Mouse (Mus musculus): Measurements from ENCODE around the gene CK137956.

The CK137956 gene

DNA sequence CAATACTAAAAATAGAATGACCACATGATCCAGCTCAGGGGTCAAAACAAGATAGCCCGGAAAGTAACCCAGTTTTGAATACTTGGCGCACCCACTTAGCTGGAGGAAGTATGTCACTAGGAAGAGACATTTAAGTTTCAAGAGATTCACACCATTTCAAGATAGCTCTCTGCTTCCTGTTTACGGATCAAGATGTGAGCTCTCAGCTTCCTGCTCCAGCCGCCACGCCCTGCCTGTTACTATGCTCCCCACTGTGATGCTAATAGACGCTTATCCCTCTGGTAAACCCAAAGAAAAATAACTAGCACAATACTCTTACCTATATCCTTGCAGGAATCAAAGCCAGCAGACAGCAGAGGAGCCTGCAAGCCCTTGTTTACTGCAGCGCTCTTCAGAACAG, 57.2 kb downstream of the CK137956 start:
- DNase-seq (ENCODE audit: low read depth, low spot score): peak; percentile 67

DNA sequence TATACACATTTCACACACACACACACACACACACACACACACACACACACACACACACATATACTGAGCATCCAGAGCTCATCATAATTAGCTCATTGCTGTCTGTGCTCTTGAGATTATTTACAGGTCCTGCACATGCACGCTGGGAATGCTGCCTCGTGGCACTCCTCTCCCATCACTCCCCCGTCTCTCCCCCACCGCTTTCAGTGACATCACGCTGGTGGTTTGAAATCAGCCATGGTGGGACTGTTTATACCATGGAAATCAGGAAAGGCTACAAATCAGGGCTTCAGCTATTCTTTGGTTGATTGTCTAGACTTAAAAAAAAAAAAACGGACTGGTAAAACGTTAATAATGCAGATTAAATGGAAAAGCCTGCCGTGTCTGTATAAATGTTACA, 63.6 kb downstream of the CK137956 start:
- DNase-seq (ENCODE audit: low read depth, low spot score): no peak

DNA sequence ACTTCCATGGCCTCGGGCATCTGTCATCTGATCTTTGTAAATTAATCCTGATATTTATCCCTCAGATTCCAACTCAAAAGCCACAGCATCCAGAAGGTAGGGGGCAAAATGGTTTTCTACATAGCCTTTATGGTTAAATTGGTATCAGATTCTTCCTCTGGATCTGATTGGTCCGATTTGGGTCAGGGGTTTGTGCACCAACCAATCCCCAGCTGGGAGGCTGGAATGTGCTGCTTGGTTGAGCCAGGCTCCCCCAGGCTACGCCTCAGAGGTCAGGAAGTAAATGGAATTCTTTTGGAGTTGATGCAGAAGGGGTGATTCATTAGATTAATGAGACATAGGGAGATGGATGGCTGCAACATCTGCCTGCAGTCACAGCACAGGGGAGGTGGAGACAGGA, 66.8 kb downstream of the CK137956 start:
- DNase-seq (ENCODE audit: low read depth, low spot score): peak; percentile 85

DNA sequence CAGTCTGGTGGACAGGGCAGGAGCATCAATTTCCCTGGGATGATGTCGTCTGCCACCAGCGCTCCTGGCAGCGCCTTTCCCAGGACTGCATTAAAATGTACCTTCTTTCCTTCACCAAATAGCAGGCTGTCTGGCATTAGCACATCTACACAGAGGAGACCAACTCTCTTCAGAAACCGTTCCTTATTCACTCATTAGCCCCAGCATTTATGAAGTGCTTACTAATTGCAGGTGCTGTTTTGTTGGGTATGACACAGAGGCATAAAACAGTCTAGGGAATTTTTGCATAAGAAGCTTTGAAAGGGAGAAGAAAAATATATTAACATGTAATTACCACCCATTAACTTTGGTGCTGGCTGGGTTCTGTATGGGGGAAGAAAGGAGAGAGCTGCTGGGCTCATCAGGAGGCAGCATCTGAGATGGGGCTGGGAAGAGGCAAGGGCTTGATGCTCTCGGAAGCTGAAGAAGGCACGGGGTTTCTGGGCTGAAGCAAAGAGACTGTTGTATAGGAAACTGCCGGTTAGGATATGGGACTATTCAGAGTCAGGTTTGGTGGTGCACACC, 69.8 kb downstream of the CK137956 start:
- DNase-seq (ENCODE audit: low read depth, low spot score): no peak

DNA sequence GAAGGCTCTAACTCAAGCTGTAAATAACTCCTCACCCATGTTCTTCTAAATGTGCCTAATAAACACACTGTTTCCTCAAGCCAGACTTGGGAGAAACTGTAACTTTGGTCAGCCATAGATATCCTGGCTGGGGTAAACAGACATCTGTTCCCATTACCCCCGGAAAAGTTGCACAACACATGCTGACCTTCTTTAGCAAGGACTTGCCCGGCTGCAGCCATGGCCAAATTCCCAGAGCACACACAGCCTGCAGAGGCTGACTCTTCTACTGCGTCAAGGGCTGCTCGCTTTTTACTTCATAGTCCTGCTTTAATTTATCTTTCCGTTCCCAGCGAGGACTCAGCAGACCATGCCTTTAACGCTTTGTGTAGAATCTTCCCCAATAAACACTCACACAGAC, 81.7 kb downstream of the CK137956 start:
- DNase-seq (ENCODE audit: low read depth, low spot score): no peak

DNA sequence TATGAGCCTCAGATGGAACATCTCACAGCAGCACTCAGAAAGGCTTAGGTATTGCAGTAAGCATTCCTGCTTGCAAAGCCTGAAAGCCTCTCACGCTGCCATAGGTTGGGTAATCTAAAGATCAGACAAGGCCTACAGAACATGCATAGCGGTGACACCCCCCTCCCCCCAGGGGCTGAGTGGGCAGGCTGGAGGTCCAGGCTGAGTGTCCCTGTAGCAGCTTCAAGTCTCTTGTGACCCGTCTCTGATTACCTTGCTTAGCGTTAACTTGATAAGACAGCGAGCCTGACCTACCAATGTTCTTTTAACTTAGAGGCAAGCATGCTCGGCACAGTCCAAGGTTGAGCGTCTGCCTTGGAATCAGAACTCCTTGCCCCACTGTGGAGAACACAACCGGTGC, 91.8 kb downstream of the CK137956 start:
- no peak for DNase-seq (ENCODE audit: low read depth, low spot score)

All from ES-CJ7 (cell line).